In genomic region chr19:5927026-5927425, GRCm38 (mm10) we compare ENCODE assay signal across 25 mouse cellular contexts. TPM values are rescaled to one million over a fixed set of nuclear protein-coding genes. Genes with fewer than 3 reads are reported as not detected.
DNase-seq lines count a peak whose midpoint lies in the region; ATAC-seq and TF ChIP-seq lines count a peak whose summit lies in the region.
"Had no signal": no experiment of that assay in that cellular context is flagged by ENCODE, and none has a peak within 500 bp of the region (broad histone marks: within the 10 kb centered on the region; RNA-seq: fewer than 3 reads in every experiment).

No protein-coding gene starts in this region.

- no peaks in the 10 kb centered on the region for H3K9me3 ChIP-seq in heart, embryonic 13.5 days
- no peaks in the 10 kb centered on the region for H3K9me3 ChIP-seq in embryonic facial prominence, embryonic 10.5 days
- H3K9me3 ChIP-seq: embryonic facial prominence, embryonic 15.5 days; forebrain, embryonic 15.5 days; G1E; limb, embryonic 13.5 days; liver, embryonic 13.5 days had no signal

- 0 out of 2 replicates have a peak overlapping the region, but pooled peaks have one; percentile 7 for H3K9ac ChIP-seq in heart, embryonic 13.5 days
- H3K9ac ChIP-seq: embryonic facial prominence, embryonic 15.5 days; forebrain, embryonic 15.5 days; limb, embryonic 13.5 days; liver, embryonic 13.5 days had no signal

- TF ChIP-seq CTCF in brain, embryonic 14.5 days (IDR thresholded peaks at IDR 0.05; ENCODE audit: borderline replicate concordance, extremely low read depth, insufficient read depth, insufficient read length) = no peak

- 74% methylated on average over 11 of the region's 11 CpGs for WGBS in heart, embryonic 13.5 days
- WGBS in embryonic facial prominence, embryonic 10.5 days = 63% methylated on average over 11 of the region's 11 CpGs

- no peak overlapping the region for H3K27ac ChIP-seq in heart, embryonic 13.5 days (replicated peaks)
- no peak overlapping the region; the same call in 1 of the 2 replicates for H3K27ac ChIP-seq in embryonic facial prominence, embryonic 10.5 days (replicated peaks)
- H3K27ac ChIP-seq: forebrain, embryonic 15.5 days; hindbrain, postnatal 0 days; limb, embryonic 13.5 days; liver, embryonic 13.5 days; macrophage; stomach, postnatal 0 days had no signal

- no peak overlapping the region for H3K4me3 ChIP-seq in heart, embryonic 13.5 days
- H3K4me3 ChIP-seq in embryonic facial prominence, embryonic 10.5 days = no peak overlapping the region
- H3K4me3 ChIP-seq: embryonic facial prominence, embryonic 15.5 days; forebrain, embryonic 15.5 days; limb, embryonic 13.5 days; liver, embryonic 13.5 days had no signal

- ATAC-seq in heart, embryonic 13.5 days (ENCODE audit: extremely low read depth, insufficient number of reproducible peaks, low FRiP score, low TSS enrichment) = no peak
- ATAC-seq: forebrain, embryonic 15.5 days; hindbrain, postnatal 0 days; intestine, embryonic 16.5 days; Patski had no signal

- DNase-seq in heart, adult 18-20 months = no peak
- DNase-seq in kidney, postnatal 10 days = peak; percentile 65
- DNase-seq in kidney, adult 18-20 months = no peak
- peak; percentile 11 for DNase-seq in brain, embryonic 14.5 days (ENCODE audit: low read depth)
- DNase-seq in embryonic facial prominence, embryonic 10.5 days (ENCODE audit: low spot score) = peak; percentile 30
- DNase-seq in testis, postnatal 10 days (ENCODE audit: low spot score) = no peak
- DNase-seq: adrenal gland, adult 2 months; B cell, adult 2 months; cerebellum, adult 18-20 months; cerebellum, postnatal 14 days; gastrocnemius, postnatal 10 days; layer of hippocampus, postnatal 36 days; liver, embryonic 13.5 days; right cerebral cortex, postnatal 14 days had no signal

- H3K4me1 ChIP-seq in heart, embryonic 13.5 days = peaks cover 59% of the 10 kb centered on the region
- peaks cover 50% of the 10 kb centered on the region for H3K4me1 ChIP-seq in embryonic facial prominence, embryonic 10.5 days

- H3K36me3 ChIP-seq in heart, embryonic 13.5 days = no peaks in the 10 kb centered on the region
- H3K36me3 ChIP-seq in embryonic facial prominence, embryonic 10.5 days (replicated peaks) = no peaks in the 10 kb centered on the region
- H3K36me3 ChIP-seq: embryonic facial prominence, embryonic 15.5 days; forebrain, embryonic 15.5 days; G1E; limb, embryonic 13.5 days; liver, embryonic 13.5 days had no signal

- no peak for TF ChIP-seq POLR2A in brain, embryonic 14.5 days (IDR thresholded peaks at IDR 0.05; ENCODE audit: borderline replicate concordance, extremely low read depth, insufficient read depth, insufficient read length, poor library complexity, severe bottlenecking)

- no peak overlapping the region for H3K4me2 ChIP-seq in heart, embryonic 13.5 days
- H3K4me2 ChIP-seq: embryonic facial prominence, embryonic 15.5 days; forebrain, embryonic 15.5 days; limb, embryonic 13.5 days; liver, embryonic 13.5 days had no signal

- H3K27me3 ChIP-seq in heart, embryonic 13.5 days (replicated peaks) = 0 out of 2 replicates have a peak, but pooled peaks cover 3% of the 10 kb centered on the region
- peaks cover 24% of the 10 kb centered on the region for H3K27me3 ChIP-seq in embryonic facial prominence, embryonic 10.5 days (replicated peaks; ENCODE audit: low read depth, poor library complexity, severe bottlenecking)
- H3K27me3 ChIP-seq: embryonic facial prominence, embryonic 15.5 days; forebrain, embryonic 15.5 days; Patski had no signal

RNA-seq across cellular contexts. Expression of gene Cdc42ep2, which starts 2.4 kb away (rescaled TPM):
- 8.9 and 9.3 TPM in 2 replicates for polyA plus RNA-seq in heart, embryonic 13.5 days (2015; fragmentation: Nextera tagmentation; extraction: Ambion mirVana)
- total RNA-seq in heart, adult 18-20 months (2021) = 1 to 10 TPM; 6.6 to 9.0 TPM
- polyA plus RNA-seq in brain, embryonic 14.5 days (2012; rRNA removed) = 11.7 and 13.7 TPM in 2 replicates
- polyA plus RNA-seq in embryonic facial prominence, embryonic 10.5 days (2016; fragmentation: Nextera tagmentation; extraction: Ambion mirVana) = 1.5 and 2.2 TPM in 2 replicates
- total RNA-seq: hematopoietic stem cell, adult 5-6 weeks had no signal

RNA-seq across cellular contexts. Expression of gene Dpf2, which starts 14.2 kb away (rescaled TPM):
- polyA plus RNA-seq in heart, embryonic 13.5 days (2015; fragmentation: Nextera tagmentation; extraction: Ambion mirVana) = 98.1 and 104 TPM in 2 replicates
- total RNA-seq in heart, adult 18-20 months (2021) = 10 to 100 TPM; 77.6 to 84.0 TPM
- 180 and 231 TPM in 2 replicates for polyA plus RNA-seq in brain, embryonic 14.5 days (2012; rRNA removed)
- polyA plus RNA-seq in embryonic facial prominence, embryonic 10.5 days (2016; fragmentation: Nextera tagmentation; extraction: Ambion mirVana) = 231 and 251 TPM in 2 replicates

RNA-seq across cellular contexts. Expression of gene Tigd3, which starts 33.1 kb away (rescaled TPM):
- polyA plus RNA-seq in heart, embryonic 13.5 days (2015; fragmentation: Nextera tagmentation; extraction: Ambion mirVana) = 1.9 and 2.0 TPM in 2 replicates
- under 1 TPM in 1 of 2 experiments, not detected in 1; 0.35 TPM for total RNA-seq in heart, adult 18-20 months (2021)
- polyA plus RNA-seq in brain, embryonic 14.5 days (2012; rRNA removed) = 15.2 and 15.5 TPM in 2 replicates
- polyA plus RNA-seq in embryonic facial prominence, embryonic 10.5 days (2016; fragmentation: Nextera tagmentation; extraction: Ambion mirVana) = 6.8 and 7.4 TPM in 2 replicates

RNA-seq across cellular contexts. Expression of gene Pola2, which starts 37.0 kb away (rescaled TPM):
- 47.2 and 49.5 TPM in 2 replicates for polyA plus RNA-seq in heart, embryonic 13.5 days (2015; fragmentation: Nextera tagmentation; extraction: Ambion mirVana)
- total RNA-seq in heart, adult 18-20 months (2021) = 10 to 100 TPM in 1 of 2 experiments, 1 to 10 TPM in 1; 8.7 to 10.6 TPM
- 33.8 and 56.9 TPM in 2 replicates for polyA plus RNA-seq in brain, embryonic 14.5 days (2012; rRNA removed)
- polyA plus RNA-seq in embryonic facial prominence, embryonic 10.5 days (2016; fragmentation: Nextera tagmentation; extraction: Ambion mirVana) = 119 and 120 TPM in 2 replicates

RNA-seq across cellular contexts. Expression of gene Slc25a45, which starts 49.4 kb away (rescaled TPM):
- 3.7 and 4.2 TPM in 2 replicates for polyA plus RNA-seq in heart, embryonic 13.5 days (2015; fragmentation: Nextera tagmentation; extraction: Ambion mirVana)
- total RNA-seq in heart, adult 18-20 months (2021) = 1 to 10 TPM; 2.6 to 2.8 TPM
- 2.6 and 3.5 TPM in 2 replicates for polyA plus RNA-seq in brain, embryonic 14.5 days (2012; rRNA removed)
- polyA plus RNA-seq in embryonic facial prominence, embryonic 10.5 days (2016; fragmentation: Nextera tagmentation; extraction: Ambion mirVana) = 2.5 and 2.9 TPM in 2 replicates

Comparison
In these comparisons a context has a peak if more than half of its experiments do, and no peak if none do; other contexts are left out.
1. DNase-seq: peak in kidney, postnatal 10 days (single experiment), brain, embryonic 14.5 days (single experiment) and embryonic facial prominence, embryonic 10.5 days (single experiment); none in heart, adult 18-20 months (0 of 2), kidney, adult 18-20 months (single experiment) and testis, postnatal 10 days (single experiment).